Mouse (Mus musculus): ENCODE measurements around the gene Nfkbia. TPM values are rescaled to one million over a fixed set of nuclear protein-coding genes. Genes with fewer than 3 reads are reported as not detected.
A peak's percentile ranks its signal among the peaks of the same experiment; 100 is the strongest.

Nfkbia gene
- 10 to 100 TPM; 37.1 to 46.5 TPM for total RNA-seq (2021)
- long read RNA-seq, experiment 1, transcript Nfkbia-201 (6 exons, 1,578 nt) = major isoform, 46 of 55 reads
- long read RNA-seq, experiment 1, partial matches to known transcripts = 7 of 55 reads
- long read RNA-seq, experiment 1, other reads (novel, unspliced or antisense) = 2 of 55 reads
- long read RNA-seq, experiment 2, transcript Nfkbia-201 (6 exons, 1,578 nt) = major isoform, 60 of 68 reads
- long read RNA-seq, experiment 2, partial matches to known transcripts = 4 of 68 reads
- long read RNA-seq, experiment 2, other reads (novel, unspliced or antisense) = 4 of 68 reads

DNA sequence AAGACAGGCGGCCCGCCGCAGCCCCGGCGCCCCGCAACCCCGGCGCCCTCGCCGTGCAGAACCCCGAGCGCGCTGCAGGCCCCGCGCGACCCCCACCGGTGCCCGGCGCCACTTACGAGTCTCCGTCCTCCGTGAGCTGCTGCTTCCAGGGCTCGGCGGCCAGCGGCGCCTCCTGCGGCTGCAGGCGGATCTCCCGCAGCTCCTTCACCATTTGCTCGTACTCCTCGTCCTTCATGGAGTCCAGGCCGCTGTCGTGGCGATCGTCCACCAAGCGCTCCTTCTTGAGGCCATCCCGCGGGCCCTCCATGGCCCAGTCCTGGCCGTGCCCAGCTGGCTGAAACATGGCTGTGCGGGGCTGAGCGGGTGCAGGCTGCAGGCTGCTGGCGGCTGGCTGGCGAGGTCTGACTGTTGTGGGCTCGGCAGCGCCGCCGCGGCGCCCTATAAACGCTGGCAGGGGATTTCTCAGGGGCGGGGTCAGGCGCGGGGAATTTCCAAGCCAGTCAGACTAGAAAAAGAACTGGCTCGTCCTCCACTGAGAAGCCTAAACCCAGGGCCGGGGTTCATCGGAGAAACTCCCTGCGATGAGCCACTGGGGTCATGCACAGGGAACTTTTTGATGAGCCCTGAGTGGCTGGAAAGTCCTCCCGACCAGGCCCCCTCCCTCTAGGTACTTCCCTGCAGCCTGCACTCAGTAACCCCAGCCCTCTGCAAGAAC is at the start of gene Nfkbia:
TSS of gene Nfkbia (minus strand) at position 464 of the 715 bp plus-strand sequence.
- DNase-seq (ENCODE audit: low spot score in 2 of 2) = peak; percentile 90 to 95

DNA sequence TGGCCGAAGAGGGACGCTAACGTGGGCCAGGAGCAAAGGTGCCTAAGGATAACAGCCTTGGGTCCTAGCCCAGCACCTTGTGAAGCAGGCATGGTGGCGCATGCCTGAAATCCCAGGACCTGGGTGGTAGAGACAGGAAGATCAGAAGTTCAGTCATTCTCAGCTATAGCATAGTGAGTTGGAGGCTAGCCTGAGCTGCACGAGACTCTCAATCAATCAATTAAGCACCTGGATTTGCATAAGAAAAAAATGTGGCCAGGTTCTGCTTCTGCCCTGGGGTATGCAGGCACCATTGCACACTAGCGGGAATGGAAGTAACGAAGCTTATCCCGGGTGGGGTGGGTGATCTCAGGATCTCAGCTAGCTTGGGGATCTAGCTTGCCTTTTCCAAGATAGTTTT is 46.7 kb upstream of the Nfkbia start:
- DNase-seq (ENCODE audit: low spot score in 2 of 2) = no peak

DNA sequence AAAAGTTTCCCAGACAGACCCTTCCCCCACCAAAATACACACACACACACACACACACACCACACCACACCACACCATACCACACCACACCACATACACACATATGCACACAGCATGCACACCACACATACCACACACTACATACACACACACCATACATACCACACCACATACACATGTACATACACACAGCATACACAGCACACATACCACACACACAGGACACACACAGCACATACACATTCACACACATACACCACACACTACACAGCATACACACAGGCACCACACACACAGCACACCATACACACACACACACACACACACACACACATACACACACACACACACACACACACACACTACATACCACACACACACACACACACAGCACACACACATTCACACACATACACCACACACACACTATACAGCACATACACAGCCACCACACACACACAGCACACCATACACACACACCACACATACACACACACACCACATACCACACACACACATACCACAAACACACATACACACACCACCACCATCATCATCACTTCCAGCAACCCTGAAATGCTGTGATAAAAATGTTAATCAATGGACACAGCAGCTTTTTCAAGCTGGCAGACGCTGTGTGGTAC is 46.0 kb upstream of the Nfkbia start:
- DNase-seq (ENCODE audit: low spot score in 2 of 2) = no peak

DNA sequence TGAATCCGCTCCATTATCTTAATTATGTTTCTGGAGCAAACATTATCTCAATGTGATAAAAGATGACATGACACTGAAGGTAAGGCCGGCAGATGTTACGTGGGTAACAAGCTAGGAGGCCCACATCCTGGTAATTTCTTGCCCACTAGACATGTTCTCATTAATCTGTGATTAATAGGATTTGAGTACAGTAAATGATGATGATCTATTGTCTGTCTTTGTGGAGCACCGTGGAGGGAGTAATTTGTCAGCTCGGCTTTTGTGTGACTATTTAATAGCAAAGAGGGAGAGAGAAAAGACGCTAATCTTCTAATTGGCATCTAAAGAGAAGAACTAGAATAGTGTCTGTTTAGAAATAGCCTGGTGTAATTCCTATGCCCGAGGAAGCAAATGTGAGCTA is 45.3 kb upstream of the Nfkbia start:
- no peak for DNase-seq (ENCODE audit: low spot score in 2 of 2)

DNA sequence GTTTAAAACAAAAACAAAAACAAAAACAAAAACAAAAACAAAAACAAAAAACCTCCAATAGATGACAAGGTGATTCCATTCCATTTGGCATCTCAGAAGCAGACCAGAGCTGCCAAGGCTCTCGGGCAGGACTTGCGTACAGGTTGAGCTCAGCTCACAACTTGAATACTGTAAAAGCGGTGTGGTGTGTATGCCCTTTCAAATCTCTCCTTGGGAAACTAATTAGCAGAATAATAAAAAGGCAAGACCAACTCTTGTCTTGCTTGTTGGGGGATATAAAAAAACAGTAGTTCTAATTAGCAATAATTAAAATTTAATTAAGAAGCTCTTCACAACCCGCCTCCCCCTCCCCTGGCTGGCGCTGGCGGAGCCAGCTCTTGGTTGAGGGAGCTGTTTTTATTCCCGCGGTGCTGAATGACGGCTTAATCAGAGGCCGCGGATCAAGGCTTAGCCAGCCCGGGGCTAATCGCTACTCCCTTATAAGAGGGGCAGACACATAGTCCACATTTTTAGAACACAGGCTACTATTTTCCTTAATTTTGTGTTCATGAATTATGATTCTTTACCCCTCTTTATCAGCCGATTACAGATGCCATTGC is 44.2 kb upstream of the Nfkbia start:
- no peak for DNase-seq (ENCODE audit: low spot score in 2 of 2)

DNA sequence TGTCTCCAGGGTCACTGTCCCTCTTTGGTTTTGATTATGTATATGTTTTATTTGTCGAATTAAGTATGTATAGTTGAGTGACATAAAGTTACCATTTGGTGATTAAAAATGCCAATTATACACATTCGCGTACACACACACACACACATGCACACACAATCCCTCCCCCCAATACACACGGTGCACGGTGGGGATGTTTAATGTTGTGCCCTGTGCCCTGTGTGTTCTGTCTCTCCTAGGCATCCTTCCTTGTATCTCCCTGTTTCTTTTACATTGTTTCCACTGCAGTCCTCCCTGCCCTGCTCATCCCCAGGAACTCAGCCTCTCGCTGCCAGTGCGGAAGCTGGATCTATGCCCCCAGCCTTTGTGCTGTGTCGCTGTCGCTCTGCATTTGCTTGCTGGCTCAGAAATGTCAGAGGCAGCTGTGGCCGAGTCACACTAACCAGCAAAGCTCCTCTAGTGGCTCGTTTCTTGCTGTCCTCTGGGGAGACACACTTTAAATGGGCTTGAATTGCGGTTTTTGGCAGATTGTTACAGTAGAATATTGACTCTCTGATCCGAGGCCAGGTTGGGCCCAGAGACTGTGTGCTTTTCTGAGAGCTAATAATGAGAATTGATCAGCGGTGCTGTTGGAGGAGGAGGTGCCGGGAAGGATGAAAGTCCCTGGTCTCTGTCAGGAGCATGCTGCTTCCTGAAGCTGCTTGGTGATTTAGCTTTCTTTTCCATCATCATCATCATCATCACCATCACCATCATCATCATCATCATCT is 34.7 kb upstream of the Nfkbia start:
- peak in 1 of 2 experiments; percentile 12 for DNase-seq (ENCODE audit: low spot score in 2 of 2)

DNA sequence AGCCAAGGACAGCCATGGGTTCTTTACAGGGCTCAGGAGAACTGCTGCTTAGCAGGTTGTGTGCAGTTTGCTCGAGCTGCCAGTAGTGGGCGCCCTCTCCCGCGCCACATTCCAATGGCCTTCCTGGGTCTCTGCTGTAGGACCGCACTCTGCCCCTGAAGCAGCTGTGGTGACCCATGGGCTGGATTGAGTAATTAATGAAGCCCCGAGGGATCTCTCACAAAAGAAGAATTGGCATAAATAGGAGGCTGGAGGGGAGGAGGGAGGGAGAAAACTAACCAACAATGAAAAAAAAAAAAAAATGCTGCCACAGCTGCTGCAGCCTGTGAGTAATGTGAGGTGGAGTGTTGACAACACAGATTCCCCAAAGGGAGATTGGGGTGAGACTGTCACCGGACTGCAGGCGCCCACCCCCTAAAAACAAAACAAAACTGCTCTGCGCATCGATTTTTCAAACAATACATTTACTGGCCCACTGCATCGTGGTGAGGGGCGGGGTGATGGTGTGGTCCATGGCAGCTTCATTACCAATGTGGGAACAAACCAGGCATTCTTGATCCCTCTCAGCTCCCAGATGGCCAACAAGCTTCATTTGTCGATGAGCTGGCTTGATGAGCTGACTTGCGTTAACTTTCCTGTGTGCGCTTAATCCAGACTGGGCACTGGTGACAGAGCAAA is 25.8 kb upstream of the Nfkbia start:
- DNase-seq (ENCODE audit: low spot score in 2 of 2) = peak; percentile 42 to 48

DNA sequence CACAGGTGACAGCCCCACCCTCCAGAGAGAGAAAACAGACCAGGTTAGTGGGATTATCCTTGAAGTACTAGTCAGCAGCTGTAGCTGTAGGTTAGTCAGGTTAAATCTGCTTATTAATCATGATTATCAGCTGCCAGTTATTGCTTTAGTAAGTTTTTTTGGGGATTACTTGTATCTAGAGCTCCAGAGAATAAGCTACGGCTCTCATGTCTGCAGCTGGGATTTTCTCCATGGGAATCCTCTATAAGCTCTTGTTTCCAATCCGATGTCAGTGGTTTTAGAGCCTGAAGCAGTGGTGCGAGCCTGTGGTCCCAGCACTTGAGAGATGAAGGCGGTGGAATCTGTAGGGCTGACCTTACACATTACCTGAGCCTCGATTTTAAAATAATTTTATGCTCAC is 16.4 kb upstream of the Nfkbia start:
- DNase-seq (ENCODE audit: low spot score in 2 of 2) = no peak

DNA sequence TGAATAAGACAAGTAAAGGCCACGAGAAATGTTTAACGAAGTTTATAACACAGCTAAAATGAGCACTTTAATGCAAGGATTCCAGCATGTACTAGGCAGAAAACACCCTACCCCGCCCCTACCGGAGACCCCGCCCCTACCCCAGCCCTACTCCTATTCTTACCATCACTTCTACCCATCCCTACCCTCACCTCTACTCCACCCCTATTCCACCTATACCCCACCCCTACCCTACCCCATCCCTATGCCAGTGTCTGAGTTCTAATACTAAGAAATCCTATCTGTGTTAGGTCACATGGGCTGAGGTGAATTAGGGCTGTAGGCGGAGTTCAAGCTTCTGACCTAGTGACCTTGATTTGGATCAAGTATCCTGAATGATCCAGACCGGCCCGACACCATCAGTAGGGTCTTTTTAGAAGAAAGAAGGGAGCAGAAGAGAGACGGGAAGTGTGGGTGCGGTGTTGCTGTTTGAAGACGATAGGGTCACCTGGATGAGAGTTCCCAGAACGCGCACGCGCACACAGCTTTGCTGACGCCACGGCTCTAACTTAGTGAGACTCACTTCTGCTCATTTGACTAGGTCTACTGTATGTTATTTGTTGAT is 15.0 kb upstream of the Nfkbia start:
- DNase-seq (ENCODE audit: low spot score in 2 of 2) = no peak

DNA sequence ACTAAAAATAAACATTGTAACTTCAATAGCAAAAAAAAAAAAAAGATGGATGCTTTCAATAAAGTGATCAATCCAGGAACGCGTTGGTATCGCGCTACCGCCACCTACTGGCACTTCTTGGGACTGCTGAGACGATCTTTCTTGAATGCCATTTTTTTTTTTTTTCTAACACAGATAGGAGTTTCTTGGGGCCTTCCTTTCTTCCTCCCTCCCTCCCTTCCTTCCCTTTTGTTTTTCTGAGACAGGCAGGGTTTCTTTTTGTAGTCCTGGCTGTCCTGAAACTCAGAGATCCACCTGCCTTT is 13.5 kb upstream of the Nfkbia start:
- peak in 1 of 2 experiments; percentile 53 for DNase-seq (ENCODE audit: low spot score in 2 of 2)

DNA sequence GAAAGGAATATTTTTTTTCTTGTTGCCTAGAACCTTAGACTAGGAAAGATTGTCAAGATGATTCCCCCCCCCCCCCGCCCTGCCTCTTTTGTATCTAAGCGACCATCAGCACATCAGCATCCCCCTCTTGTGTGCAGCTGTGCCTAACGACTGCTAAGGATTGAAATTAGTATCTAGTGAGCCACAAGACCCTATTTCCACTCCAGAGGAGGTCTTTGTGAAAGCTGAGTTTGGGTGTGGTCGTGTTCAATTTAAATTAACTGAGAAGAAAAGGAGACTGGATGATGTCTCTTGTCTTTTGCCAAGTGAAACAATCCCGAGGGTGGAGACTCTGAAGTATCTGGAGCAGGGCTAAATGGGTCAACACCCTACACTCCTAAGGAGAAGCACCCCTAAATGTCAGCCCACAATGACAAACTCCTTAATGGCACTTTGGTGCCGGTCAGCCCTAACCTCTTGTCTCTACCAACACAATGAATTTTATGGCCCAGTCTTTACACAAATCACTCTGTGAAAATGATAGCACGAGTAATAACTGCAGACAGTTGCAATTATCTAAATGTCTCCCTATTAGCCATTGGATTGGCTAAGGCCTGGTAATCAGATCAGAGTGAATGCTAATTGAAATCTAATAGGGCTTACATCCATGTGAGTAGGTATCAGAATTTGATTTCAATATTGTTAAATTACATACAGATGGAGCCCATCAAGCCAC is 13.0 kb upstream of the Nfkbia start:
- DNase-seq (ENCODE audit: low spot score in 2 of 2) = no peak

DNA sequence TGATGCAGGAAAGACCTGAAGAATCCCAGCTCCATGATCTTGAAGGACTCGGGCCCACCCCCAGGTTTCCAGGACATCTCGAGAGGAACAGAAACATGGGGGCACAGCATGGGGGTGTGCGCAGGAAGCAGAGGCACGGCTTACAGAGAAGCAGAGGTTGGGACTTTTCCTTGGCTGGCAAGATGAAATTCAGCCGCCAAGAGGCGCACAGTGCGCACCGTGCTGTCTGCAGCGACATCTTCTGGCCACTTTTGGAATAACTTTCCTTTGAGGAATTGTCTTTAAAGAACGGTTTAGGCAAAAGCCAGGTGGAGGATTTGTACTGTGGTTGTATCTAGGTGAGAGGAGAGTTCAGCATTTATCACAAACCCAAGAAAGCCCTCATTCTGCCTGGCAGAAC is 6.6 kb upstream of the Nfkbia start:
- peak; percentile 59 to 76 for DNase-seq (ENCODE audit: low spot score in 2 of 2)

DNA sequence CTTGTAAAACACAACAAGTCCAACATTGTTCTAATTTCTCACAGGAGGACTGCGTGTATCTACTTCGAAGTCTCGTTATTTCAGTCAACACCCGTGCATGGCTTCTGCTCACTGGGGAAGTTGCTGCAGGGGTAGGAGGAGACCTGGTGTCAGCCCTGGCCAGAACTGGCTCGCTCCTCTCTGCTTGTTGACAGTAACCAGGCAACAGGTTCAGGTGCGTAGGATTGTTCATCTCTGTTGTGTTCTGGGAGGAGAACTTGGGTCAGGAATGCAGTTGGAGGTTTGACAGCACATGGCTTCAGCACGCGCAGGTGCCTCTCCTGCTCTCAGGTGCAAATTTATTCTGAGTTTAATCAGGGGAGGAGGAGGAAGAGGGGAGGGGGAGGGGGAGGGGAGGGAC is 5.3 kb upstream of the Nfkbia start:
- no peak for DNase-seq (ENCODE audit: low spot score in 2 of 2)

DNA sequence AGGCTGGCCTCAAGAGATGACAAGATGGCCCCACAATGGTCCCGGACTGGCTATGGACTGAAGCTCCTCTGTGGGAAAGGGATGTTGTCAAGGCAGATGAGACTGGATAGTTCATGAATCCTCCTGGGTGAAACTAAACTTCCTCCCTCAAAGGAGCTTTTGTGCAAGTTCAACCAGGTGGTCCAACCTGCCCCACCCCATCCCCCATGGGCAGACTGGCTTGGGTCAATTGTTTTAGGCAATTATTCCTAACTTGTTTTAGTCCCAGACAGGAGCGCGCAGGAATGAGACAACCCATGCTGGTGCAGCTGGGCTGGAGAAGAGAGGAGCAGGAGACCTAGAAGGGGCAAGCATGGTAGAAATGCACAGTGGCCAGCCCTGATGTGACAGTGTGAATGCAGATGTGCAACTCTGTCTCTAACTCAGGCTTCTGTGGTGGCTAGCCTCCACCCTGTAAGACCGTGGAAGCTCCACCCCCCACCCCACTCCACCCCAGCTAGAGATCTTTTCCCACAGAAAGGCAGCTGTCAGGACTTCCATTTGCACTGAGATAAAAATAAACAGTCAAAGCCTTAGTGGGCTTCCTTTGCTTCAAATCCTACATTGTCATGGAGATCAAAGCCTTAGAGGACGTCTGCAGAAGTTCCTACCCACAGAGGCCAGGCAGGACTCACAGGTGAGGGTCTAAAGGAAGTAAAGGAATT is 3.6 kb upstream of the Nfkbia start:
- no peak for DNase-seq (ENCODE audit: low spot score in 2 of 2)

DNA sequence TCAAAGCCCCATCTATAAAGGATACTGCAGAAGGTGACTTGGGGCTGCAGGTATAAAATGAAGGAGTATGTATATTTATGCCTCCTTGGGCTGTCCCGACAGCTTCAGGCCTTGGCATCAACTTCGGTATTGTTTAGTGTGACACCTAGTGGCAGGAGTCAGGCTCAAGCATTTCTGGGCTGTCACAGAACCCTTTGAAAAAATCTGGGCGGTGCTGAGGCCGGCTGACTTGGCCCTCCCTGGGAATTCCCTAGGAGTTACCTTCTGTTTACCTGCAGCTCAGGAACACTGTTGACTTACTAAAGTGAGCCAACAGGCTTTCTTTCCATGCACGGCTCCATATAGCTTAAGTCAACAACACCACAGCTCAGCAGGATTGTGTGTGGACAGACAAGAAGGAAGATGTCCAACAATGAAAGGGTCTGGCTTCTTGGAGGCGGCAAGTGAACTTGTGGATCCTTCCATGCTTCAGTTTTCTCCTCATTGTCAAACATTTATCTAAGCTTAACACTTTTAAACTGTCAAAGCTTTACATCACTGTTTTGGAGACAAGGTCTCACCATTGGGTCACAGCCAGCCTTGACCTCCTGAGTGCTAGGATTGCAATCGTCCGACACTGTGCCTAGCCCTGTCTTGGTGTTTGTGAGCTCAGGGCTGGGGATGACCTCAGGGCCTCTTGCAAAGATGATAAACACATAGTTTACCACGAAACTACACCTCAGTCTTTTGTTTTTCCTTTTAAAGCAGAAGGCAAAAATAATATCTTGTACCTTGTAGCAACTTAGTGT is 2.9 kb upstream of the Nfkbia start:
- peak; percentile 43 to 58 for DNase-seq (ENCODE audit: low spot score in 2 of 2)

DNA sequence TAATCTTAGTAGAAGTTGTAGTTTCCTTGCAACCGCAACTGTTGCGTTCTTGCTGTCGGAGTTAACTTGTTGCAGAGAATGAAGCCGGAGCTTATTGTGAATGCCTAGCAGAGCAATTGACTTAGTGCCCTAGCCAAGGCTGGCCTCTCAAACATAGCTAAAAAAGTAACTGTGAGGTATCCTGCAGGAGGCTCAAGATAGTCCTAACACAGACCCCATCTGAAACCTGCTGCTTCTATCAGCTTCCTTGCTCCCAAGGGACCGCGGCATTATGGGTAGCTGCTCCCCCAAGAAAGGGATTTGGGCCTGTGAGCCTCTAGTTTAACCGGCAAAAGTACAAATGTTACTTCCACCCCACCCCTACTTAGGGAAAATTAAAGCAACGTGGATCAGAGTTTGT is 934 bp upstream of the Nfkbia start:
- DNase-seq (ENCODE audit: low spot score in 2 of 2) = no peak

DNA sequence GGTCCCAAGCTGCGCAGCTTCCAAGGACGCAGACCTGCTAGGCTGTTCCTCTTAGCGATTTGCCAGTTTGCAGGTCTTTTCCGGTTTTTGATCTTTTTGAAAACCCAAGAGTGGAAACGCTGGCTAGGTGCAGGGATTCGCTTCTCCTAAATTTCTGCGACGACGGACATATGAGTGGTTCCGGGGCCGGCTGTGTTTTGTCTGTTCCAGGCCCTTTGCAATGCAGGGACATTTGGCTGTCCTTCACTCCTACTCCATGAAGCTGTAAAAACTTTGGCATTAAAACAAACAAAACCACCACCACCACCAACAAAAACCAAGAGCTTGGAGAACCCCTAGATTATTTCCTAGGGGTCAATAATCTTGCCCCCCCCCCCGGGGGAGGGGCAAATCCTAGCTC is 494 bp upstream of the Nfkbia start:
- no peak for DNase-seq (ENCODE audit: low spot score in 2 of 2)

DNA sequence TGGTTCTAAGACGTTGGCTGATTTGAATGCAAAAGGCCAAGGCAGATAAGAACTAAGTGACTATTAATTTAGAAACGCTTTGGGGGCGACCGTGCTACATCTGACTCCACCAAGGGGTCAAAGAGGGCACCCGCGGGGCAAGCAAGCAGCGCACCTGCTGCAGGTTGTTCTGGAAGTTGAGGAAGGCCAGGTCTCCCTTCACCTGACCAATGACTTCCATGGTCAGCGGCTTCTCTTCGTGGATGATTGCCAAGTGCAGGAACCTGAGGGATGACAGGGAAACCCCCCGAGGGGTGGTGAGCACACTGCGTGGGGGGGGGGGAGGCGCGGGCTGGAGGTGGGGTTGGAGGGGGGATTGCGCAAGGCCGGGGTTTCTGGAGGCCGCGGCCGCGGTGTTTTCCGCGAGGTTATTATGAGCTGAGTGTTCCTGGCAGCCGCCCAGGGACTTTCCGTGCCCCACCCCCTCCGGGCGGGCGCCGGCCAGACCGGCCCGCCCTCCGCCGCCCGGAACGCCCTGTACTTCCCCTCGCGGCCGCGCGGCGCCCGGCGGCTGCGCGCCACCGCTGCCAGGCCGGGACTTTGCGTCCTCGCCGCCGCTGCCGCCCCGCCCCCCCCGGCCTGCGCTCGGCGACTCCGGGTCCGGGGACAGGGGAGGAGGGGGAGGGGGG is 797 bp downstream of the Nfkbia start:
- DNase-seq (ENCODE audit: low spot score in 2 of 2) = peak; percentile 98 to 99

Data from gastrocnemius, postnatal 4 days (tissue).